Mouse (Mus musculus) yolk sac, embryonic 10.5 days (tissue): Measurements from ENCODE around the gene Arl5b.

Source experiments
- DNase-seq: peaks from one replicate; pipeline ENCODE4 v3.0.0-alpha.2; 2017; ENCODE audit warnings: low spot score

Gene Arl5b

DNA sequence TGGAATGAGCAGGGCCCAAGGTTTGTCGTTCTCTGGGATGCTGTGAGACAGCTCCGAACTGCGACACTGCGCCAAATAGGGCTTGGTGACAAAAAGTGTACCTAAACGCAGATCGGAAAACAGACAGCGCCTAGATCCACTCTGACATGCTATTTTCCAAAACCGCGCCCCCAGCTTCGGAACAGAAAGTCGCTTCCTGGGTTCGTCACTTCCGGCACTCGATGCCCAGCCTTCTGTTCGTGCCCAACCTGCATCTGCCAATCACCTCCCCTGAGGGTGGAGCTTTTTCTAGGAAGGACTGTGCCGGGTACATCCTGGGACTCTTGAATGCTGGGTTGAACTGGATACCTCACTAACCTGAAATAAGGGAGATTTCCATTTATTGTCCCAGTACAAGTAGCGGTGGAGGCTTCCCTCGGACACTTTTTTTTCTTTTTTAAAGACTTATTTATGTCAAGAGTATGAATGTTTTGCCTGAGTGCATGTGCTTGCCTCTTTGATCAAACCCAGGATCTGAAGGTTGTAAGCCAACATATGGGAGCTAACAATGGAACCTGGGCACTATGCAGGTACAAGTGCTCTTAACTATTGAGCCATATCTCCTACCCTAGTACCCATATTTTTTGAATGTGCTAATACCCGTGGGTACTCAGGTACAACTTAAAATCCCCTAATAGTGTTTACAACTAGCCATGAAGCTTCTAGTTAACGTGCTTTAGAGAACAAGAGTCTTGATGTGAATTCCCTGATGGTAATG, at the start of gene Arl5b:
Arl5b (plus strand) TSS at position 279 of the 757 bp plus-strand sequence.
- peak; percentile 88 for DNase-seq

DNA sequence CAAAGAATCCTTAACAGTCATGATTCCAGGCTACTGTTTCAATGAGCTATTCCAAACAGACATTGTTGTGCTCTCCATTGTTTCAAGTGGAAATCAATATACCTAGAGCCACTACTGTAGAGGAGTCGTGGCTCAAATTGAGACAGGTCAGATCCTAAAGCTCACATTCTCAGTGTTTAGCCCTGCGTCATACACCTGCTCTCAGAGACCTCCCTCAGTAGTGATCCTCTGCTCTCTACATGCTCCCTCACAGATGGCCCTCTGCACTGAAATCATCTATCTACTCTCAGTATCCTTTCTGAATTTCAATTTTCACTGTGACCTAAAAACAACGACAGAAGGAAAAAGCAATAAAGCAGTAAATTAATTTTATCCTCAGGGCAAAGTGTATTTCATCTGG, 41.7 kb upstream of the Arl5b start:
- DNase-seq = no peak

DNA sequence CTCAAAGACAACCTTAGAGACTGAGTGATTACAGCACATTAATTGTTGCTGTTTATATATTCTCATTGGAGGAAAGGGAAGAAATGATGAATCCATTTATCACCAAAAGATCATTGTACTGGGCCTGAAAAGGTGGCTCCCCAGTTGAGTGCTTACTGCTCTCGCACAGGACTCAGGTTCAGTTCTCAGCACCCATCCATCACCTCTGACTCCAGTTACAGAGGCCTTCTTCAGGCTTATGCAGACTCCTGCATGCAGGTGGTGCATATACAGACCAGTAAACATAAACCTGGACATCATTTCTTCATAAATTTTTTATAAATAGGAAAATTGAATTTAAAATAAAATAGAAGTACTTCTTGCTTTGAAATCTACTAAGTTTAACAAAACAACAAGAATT, 41.1 kb upstream of the Arl5b start:
- no peak for DNase-seq

DNA sequence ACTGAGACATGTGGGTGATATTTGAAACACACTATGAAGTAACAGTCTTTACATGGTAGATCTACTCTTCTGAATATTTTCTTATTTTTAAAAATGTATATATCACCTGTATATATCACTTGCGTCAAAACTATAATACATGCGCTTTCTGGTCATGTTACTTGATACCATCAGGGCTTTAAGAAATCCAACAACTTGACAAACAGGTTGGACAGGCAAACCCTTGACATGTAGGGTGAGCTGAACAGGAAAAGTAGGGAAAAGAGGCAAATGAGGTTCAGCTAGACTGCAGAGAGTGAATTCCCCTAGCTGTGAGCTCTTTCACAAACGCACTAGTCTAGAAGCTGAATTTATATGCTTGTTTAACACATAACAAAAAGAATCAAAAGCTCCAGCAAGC, 22.4 kb upstream of the Arl5b start:
- DNase-seq = no peak

DNA sequence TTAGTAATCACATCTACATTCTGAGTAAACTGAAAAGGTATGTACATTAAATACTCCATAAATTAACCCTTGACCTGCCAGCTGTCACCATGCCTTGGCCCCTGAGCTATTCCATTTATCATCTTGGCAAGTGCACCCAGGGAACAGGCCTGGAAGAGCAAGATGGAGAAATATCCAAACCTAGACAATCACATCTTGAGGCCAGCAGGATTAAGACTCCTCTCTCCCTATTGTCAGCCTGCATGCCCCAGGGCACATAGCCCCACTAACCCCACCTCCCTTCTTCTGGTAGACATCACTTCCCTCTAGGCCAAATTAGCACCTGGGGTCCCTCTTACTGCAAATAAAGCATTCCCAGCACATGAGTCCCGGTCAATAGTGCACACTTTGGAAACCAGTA, 21.4 kb upstream of the Arl5b start:
- DNase-seq = no peak

DNA sequence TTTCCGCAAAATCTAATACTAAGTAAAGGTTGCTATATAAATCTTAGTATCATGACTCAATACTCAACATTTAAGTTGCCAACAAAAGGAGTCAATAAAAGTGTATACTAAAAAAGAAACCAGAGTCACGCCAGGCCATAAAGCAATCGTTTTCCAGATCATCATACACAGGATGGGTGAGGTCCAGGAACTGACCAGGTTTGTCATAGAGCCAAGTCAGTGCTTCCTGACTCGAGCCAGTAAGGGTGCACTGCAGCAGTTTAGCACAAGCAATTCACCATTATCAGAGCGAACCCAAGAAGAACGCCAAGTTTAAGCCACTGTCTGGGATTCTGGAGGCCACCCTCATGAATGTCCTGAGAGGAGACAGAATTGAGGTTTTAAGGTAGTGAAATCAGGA, 10.5 kb upstream of the Arl5b start:
- DNase-seq = no peak

DNA sequence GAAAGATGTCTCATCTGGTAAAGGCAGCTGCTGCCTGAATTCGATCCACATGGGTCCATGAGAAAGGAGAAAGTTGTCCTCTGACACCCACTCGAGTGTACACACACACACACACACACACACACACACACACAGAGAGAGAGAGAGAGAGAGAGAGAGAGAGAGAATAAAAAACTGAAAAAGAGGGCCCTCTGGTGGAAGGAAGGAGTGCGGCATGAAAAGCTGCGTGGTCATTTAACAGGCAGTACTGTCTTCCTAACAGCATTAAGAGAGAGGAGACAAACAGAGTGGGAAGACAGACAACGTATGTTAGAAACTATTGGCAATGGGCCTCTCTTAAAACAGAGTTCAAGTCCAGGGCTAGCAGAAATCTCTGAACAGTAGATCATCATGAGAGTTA, 8.9 kb upstream of the Arl5b start:
- no peak for DNase-seq

DNA sequence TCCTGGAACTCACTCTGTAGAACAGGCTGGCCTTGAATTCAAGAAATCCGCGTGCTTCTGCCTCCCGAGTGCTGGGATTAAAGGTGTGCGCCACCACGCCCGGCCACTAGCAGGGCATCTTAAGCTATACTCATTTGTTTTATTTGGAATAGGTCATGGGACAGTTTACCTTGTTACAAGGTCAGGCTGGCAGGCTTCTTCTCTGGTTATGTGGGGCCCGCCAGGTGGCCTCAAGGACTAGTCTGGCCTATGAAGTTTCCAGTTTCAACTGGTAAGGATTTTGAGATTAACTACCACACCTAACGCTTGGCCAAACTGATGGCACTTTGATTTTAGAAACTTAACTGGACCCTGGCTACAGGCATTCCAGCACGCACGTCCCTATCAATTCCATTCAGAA, 5.3 kb downstream of the Arl5b start:
- DNase-seq = no peak

DNA sequence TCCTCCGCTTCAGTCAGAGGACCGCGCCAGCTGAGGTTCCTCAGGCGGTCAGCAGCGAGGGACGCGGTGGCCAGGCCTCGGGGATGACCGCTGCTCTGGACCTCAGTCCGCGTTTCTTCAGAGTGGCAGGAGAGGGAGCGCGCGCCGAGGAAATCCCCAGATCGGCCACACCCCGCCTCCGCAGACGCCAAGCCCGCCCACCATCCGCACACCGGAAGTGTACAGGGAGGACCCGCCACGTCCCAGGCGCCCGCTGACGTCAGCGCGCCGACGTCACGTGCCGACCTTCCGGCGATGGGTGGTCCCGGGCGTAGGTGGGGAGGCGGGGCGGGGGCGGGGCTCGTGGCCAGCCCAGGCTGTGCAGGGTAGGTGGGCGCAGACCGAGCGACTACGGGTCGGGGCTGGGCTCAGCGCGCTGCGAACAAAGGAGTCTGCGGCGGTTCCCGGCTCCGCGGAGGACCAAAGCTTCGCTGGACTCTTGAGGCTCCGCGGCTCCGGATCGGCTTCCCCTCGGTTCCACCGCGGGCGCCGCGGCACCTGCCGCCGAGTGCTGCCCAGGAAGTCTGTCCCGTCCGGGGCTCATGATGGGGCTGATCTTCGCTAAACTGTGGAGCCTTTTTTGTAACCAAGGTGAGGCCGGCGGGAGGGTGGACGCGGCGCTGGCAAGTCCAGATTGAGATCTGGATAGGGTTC, 5.9 kb downstream of the Arl5b start, which contains the start of gene Nsun6:
Nsun6 (minus strand) TSS at position 125 of the 693 bp plus-strand sequence.
- peak; percentile 97 for DNase-seq

DNA sequence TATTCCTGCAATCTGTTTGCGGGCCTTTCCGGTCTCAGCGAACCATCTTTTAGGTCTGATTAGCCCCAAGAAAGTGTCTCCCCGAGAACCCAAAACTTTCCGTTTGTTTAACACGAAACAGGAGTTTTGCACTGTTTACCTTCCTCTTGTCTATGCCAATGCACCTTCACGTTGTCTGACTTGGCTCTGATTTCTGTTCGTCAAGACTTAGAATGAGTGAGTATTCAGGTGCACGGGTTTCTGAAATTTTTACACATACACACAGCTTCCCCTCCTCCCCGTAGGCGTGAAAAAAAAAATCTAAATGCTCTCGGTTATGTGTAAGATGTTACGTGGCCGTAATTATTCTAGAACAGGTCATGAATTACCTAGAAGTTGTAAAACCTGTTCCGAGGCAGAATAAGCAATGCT, 6.6 kb downstream of the Arl5b start:
- DNase-seq = no peak

DNA sequence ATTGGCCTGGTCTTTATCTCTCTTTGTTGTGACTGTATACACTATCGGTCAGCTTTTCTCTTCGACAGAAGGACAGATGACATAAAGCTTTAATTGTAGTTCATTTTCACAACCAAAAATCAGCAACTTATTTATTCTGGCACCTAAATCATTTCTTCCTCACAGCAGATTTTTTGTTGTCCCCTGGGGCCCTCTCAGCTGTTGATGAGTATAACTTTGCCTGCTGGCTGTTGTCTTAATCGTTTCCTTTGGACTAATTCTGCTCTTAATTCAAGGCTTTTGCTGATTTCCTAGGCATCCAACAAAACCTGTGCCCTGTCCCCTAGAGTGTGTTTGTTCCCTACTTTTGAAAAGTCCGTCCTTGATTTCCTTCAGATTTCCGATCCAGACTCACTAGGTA, 9.0 kb downstream of the Arl5b start:
- no peak for DNase-seq

DNA sequence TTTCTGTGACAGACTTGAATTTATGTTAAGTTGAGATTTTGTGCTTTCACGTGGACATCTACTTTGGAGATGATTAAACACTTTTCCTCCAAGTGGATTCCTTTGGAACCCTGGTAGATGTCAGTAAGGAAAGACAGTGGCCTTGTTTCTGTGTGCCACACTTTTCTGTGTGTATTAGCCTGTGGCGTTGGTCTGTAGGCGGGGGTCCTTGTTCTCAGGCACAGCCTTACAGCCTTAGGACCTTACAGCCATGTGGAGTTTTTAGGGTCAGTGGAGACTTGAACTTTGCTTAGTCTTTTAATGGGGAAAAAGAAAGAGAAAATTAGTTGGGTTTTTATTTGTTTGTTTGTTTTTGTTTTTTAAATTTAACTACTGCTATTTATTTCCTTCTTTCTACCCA, 11.7 kb downstream of the Arl5b start:
- DNase-seq = no peak

DNA sequence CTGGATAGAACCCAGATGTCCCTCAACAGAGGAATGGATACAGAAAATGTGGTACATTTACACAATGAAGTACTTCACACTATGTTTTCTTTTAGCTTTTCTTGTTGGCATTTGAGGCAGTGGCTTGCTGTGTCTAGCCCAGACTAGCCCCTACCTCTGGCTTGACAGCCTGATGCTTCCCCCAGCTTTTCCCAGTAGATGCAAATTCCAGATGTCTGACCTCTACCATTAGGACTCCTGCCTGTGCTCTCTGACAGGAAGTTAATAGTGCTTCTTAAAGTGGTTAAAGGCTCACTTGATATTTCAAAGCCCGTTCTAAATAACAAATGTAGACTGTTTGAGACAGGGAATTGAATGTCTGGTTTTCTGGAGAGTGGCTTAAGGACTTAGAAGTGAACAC, 14.6 kb downstream of the Arl5b start:
- DNase-seq = no peak

DNA sequence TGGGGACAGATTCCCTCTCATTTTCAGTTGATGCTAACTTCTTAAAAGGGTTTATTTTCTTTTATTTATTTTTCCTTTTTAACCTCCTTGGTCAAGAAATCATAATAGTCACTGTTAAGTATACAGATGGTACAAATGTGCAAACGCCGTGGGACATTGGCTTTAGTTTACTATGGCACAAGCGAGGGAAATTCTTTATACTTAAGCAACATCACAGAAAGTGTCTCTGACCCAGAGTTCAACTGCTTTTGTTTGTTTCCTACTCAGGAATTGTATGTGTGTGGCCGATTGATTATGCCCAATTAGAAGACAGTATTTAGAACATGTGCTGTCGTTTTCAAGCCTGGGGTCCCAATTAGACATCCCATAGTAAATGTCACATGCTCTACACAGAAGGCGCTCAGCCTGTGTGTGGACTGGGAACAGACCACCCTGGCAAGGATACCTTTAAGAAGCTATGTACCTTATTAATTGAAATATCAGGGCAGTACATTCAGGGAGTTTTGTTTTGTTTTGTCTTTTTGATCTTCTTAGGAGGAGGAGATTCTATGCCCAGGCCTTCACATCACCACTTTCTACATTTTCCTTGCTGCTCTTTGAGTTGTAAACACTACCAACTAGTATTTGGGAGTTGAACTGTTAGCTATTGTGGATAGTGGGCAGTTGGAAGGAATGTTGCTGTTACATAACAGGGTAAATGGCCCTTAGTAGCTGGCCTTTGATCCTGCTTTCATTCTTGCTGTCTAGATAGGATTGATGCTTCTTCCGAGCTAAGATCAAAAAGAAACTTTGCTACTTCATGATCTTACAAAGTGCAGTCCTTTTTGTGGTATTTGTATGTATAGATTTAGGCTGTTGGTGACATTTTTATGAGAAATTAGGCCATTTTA, 15.4 kb downstream of the Arl5b start:
- no peak for DNase-seq

DNA sequence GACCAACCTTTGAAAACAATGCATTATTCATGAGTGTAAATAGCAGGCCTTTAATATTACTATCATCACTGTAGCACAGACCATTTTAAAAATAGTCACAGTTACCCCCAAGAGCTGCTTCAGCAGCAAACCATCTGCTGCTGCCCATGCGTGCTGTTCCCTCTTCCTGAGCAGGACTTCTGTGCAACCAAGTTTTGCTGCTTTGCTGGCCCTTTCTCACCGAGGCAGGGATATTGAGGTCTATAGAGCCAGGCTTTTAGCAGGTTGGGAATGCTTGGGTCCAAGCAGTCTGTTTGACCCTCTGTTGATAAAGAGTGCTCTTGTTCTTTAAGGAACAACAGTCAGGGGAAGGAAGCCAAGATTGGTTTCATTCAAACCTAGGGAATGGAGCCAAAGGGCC, 16.3 kb downstream of the Arl5b start:
- DNase-seq = no peak

DNA sequence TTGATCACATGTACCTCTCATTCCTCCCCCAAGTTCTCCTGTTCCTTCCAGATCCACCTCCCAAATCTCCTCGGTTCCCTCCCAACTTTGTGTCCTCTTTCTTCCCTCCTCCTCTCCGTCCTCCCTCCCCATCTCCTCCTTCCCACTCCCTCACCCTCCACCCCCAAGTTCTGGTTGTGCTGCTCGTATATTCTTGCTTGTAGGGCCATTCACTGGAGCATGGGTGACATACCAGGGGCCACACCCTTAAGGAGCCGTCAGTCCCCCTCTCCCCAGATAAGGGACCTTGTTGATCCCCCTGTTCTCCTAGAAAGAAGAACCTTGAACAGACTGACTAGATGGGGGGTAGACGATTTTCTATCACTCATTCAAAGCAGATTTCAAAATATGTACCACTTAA, 17.9 kb downstream of the Arl5b start:
- no peak for DNase-seq

DNA sequence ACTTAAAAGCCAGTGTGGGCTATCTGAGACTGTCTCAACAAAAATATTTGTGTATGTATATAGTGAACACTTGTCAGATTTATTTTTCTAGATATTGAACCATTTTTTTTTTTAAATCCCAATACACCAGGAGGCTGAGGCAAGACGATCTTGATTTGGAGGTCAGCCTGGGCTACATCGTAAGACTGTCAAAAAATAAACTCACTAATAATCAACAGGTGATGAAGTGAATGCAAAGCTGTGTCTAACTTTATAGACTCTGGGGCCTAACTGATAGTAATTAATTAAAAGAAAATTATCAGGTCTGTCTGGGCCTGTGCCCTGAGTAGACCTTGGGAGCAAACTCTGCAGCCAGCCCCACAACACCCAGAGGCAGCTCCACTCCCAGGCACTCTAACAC, 34.5 kb downstream of the Arl5b start:
- DNase-seq = no peak

DNA sequence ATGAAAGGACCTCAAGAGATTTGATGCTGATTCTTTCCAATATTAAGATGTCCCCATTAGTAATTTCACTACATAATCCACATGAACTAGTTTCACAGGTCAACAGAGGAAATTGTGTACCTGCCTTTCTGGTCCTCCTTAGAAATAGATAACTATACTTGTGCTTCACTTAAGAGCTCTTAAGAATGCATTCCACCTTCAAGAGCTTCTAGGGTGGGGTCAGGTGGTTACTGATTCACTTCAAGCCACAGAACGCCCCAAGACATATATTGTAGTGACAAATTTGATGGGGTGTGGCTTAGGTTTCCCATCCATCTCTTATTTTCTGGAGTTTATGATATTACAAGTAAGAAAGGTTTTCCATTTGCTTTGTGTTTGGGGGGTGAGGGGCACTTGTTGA, 38.1 kb downstream of the Arl5b start:
- DNase-seq = no peak

DNA sequence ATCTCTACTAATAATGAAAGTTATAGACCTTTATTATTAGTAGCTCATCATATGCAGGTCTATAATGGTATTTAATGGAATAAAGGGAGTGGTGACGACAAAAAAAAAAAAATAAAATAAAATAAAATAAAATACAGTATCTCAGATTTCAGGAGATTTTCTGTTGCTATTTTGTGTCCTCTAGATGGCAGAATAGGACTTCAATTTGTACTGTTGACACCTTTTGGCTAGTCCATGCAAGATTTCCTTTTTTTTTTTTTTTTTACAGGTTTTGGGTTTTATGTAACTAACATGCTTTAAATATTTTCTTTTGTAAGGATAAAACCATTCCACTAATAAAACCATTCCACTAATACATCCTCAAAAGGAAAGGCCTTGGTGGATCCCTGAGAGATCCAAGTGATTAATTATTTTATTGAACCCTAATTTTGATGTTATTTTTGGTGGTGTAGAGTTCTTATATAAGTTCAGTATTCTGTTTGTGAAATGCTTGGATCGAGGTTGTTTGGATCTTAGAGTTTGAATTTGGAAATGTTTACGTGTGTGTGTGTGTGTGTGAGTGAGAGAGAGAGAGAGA, 47.4 kb downstream of the Arl5b start:
- DNase-seq = no peak

DNA sequence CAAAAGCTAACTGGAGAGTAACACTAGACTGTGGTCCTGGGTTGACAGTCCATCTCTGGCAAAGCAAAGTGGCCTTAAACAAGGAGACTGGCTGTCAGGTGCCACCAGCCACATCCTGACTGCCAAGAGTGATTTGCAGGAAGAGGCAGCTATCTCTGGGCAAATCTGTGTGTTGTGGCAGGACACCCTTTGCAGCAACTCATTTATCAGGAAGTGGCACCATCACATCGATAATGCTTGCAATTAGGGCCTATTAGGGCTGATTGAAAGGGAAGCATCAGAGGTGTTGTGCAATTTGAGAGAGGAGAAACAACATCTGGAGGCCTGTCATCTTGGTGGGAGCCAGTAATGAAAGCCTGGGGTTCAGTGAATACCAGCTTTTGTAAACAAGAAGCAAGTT, 55.2 kb downstream of the Arl5b start:
- DNase-seq = no peak

DNA sequence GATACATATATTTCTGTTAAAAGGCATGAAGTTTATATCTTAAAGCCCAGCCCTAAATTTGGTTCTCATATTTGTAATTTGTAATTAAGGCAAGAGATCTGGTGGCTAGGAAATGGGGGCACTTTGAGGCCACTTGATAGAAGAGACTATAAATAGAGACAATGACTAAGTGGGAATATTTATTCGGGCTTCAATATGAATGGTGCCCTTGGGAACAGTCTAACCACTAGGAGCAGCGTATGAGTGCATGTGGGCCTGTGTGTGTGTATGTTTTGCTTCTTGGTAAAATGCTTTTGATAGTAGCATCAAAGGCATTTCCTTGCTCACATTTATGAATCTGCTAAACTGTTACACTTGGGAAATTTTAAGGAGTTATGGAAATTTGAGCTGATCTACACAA, 62.1 kb downstream of the Arl5b start:
- no peak for DNase-seq

DNA sequence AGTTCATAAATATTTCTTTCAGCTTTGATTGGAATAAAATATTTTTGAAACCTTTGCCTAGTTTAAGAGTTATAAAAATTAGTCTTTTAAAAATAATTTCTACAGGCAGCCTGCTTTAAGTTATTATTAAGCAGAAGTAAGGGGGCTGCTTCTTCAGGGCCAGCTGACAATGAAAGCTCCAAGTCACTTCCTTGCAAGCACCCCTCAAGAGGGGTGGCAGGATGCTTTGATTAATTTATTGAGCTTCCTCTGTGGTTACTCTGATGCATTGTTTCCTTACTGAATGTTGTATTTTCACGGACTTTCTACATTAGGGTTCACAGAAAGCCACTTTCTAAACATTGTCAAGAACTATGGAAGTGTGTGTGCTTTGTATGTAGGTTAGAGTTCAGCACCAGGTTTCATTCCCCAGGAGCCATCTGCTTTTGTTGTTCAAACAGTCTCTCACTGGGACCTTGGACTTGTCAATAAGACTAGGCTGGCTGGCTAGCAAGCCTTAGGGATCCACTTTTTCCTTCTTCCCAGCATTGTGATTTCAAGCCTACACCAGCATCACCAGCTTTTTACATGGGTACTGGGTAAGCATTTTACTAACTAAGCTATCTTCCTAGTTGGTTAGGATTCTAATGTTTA, 62.7 kb downstream of the Arl5b start:
- peak; percentile 20 for DNase-seq
